Mouse (Mus musculus) midbrain, embryonic 10.5 days (tissue): Measurements from ENCODE around the gene Arl5c. TPM values are rescaled to one million over a fixed set of nuclear protein-coding genes. Genes with fewer than 3 reads are reported as not detected.
A peak's percentile ranks its signal among the peaks of the same experiment; 100 is the strongest.

Experiments
- DNase-seq: peaks from one replicate; pipeline ENCODE4 v3.0.0-alpha.2; 2017; ENCODE audit warnings: low spot score
- H3K27ac ChIP-seq: fragments of 300-500 bp; sonication (generic); replicated peaks from 2 replicates; pipeline ENCODE4 v1.5.1; 2016; ENCODE audit warnings: mild to moderate bottlenecking
- H3K27me3 ChIP-seq: fragments of 300-500 bp; sonication (generic); 2 replicates; pipeline ENCODE4 v1.6.1; 2016; ENCODE audit warnings: low read depth, mild to moderate bottlenecking; ENCODE audit not compliant: poor library complexity, severe bottlenecking
- H3K36me3 ChIP-seq: fragments of 300-500 bp; sonication (generic); 2 replicates; pipeline ENCODE4 v1.6.1; 2016; ENCODE audit warnings: mild to moderate bottlenecking, moderate library complexity
- H3K4me1 ChIP-seq: fragments of 300-500 bp; sonication (generic); 2 replicates; pipeline ENCODE4 v1.6.1; 2016
- H3K4me3 ChIP-seq: fragments of 300-500 bp; sonication (generic); 2 replicates; pipeline ENCODE4 v1.5.1; 2016; ENCODE audit warnings: mild to moderate bottlenecking, moderate library complexity
- H3K9me3 ChIP-seq: fragments of 300-500 bp; sonication (generic); replicated peaks from 2 replicates; pipeline ENCODE4 v1.6.1; 2016; ENCODE audit warnings: mild to moderate bottlenecking
- WGBS: fragments of 180-500 bp; shearing (Covaris S2); methylation state at CpG from one replicate; pipeline ENCODE4 v1.1.7; 2016; 5-methylcytosine and 5-hydroxymethylcytosine counted together
- polyA plus RNA-seq: library from polyadenylated mRNA; unstranded; fragments of >200 nt; fragmentation: Nextera tagmentation; extraction: Ambion mirVana; gene quantifications from 2 replicates; pipeline ENCODE4 v1.2.1, GENCODE M21; 2016

Gene Arl5c
- polyA plus RNA-seq, 1 experiment from 2014 or later = 16.8 TPM

DNA sequence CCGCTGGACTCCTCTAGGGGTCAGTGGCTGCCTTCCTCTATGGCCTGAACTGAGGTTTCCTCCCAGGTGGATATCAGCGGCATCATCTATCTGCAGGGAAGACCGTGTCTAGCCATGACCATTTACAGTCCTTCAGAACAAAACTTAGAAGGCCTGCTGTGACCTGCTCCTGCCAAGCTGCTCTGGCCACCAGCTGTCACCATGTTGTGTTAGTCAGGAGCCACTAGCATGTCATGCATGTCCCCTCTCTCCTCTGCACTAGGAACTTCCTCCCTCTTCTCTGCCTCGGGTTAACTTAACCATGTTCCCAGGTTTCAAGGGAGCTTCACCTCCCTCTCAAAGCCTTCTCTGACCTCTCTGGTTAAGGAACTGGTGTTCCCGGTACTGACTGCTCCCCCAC is 3.8 kb upstream of the Arl5c start:
- no peak for DNase-seq
- whole genome bisulfite sequencing = 75% methylated on average over 5 of the region's 5 CpGs
- no peaks in the 10 kb centered on the region for H3K9me3 ChIP-seq
- peaks cover 10% of the 10 kb centered on the region for H3K36me3 ChIP-seq
- H3K4me1 ChIP-seq = peaks cover 53% of the 10 kb centered on the region
- peaks cover 84% of the 10 kb centered on the region for H3K27me3 ChIP-seq
- no peak overlapping the region for H3K4me3 ChIP-seq
- no peak overlapping the region for H3K27ac ChIP-seq

DNA sequence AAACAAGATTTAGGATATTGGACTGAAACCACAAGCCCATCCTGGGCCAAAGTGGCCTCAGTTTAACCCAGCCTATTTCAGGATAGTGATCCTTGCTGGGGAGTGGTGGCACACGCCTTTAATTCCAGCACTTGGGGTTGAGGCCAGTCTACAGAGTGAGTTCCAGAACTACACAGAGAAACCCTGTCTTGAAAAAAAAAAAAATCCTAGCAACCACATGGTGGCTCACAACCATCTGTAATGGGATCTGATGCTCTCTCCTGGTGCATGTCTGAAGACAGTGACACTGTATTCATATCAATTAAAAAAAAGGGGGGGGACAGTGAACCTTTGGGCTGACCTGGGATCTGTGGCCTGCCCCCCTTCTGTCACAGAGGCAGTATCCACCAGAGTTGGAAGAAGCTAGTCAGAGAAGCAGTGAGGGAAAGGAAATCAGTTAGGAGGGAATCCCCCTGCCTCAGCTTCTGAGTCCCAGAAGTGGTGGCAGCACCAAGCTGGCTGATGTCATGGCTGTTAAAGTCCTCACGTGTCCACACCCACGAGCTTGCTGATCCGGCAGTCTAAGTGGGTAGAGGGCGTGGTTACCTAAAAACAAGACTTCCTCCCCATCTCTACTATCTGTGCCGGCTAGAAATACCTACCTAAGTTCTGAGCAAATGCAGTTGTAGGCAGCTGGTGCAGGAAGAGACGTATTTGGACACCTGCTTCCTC is 3.1 kb upstream of the Arl5c start:
- no peaks in the 10 kb centered on the region for H3K9me3 ChIP-seq
- no peak for DNase-seq
- H3K4me1 ChIP-seq = peaks cover 59% of the 10 kb centered on the region
- no peak overlapping the region for H3K27ac ChIP-seq
- peaks cover 3% of the 10 kb centered on the region; the same call in 1 of the 2 replicates for H3K36me3 ChIP-seq
- no peak overlapping the region for H3K4me3 ChIP-seq
- WGBS = 70% methylated on average over 7 of the region's 7 CpGs
- peaks cover 84% of the 10 kb centered on the region for H3K27me3 ChIP-seq

DNA sequence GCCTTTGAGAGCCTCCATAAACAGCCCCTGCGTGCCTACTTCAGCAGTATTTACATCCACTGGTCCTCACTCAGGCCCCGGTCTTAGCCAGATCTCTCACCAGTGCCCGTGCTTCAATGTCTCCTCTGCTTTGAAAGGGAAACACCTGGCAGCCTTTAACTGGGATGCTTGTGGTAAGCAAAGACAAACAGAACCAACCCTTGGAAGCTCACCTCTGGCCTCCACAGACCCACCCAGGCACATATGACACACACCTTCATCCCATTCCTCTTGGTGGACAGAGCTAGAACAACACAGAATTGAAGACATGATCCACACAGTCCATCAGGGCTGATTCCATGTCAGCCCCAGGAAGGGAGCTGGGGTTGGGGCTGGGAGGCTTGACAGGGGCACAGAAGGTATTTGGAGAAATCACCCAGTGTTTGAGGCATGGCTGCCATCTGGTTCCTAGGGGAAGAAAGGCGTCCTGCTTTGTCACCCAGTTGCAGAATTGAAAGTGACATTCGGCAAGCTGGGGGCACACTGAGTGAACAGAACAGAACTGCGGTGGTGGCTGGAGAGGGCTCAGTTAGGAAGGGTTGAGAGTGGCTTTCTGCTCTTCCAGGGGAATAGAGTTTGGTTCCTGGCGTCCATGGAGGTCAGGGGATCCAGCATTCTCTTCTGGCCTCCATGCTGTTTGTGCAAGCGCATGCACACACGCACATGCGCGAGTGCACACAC is 2.3 kb upstream of the Arl5c start:
- Histone ChIP-seq H3K36me3 (no peaks in the 10 kb centered on the region), H3K27me3 (peaks cover 77% of the 10 kb centered on the region), H3K27ac (no peak overlapping the region; the same call in 1 of the 2 replicates), H3K4me3 (no peak overlapping the region), H3K4me1 (peaks cover 51% of the 10 kb centered on the region), H3K9me3 (no peaks in the 10 kb centered on the region)
- WGBS = 83% methylated on average over 11 of the region's 11 CpGs
- no peak for DNase-seq

DNA sequence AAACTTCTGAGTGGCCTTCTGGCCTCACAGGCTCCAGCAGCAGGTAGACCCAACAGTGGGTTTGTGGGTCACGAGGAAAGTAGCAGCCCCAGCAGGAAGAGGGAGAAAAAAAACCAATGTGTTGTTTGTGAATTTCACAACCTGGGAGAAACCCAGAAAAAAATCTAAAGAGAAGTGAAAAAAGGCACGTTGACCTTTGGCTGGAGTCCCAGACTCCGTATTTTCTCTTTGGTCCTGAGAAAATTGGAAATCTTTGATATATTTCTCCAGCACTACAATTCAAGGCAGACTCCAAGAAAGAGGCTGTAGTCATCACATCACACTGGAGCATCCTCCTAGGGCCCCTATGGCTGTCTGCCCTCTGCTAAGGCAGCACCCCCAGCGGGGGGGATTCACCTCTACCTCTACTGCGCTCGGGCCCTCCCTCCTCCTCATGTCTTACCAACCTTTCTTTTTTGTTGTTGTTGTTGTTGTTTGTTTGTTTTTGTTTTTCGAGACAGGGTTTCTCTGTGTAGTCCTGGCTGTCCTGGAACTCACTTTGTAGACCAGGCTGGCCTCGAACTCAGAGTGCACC is 1.5 kb upstream of the Arl5c start:
- Histone ChIP-seq H3K36me3 (no peaks in the 10 kb centered on the region), H3K4me1 (peaks cover 43% of the 10 kb centered on the region), H3K27ac (no peak overlapping the region), H3K27me3 (peaks cover 69% of the 10 kb centered on the region), H3K9me3 (no peaks in the 10 kb centered on the region), H3K4me3 (no peak overlapping the region)
- 78% methylated on average over 8 of the region's 8 CpGs for WGBS
- no peak for DNase-seq

DNA sequence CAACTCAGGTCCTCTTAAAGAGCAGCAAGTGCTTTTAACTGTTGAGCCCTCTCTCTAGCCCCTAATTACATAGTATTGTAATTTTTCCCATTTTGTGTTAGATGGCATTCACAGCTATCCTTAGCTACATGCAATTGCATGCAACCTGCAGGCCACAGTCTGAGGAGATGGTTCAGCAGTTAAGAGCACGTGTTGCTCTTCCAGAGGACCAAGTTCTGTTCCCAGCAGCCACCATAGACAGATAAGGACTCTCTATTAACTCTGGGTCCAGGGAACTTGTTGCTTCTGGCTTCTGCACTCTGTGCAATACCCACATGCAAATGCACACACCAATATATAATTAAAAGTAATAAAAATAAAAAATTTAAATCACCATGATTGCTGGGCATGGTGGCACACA is 710 bp upstream of the Arl5c start:
- H3K27me3 ChIP-seq = peaks cover 67% of the 10 kb centered on the region
- WGBS = 84% methylated on average over 1 of the region's 1 CpGs
- no peak overlapping the region for H3K27ac ChIP-seq
- no peaks in the 10 kb centered on the region for H3K9me3 ChIP-seq
- peaks cover 36% of the 10 kb centered on the region for H3K4me1 ChIP-seq
- DNase-seq = no peak
- H3K4me3 ChIP-seq = no peak overlapping the region
- no peaks in the 10 kb centered on the region for H3K36me3 ChIP-seq

DNA sequence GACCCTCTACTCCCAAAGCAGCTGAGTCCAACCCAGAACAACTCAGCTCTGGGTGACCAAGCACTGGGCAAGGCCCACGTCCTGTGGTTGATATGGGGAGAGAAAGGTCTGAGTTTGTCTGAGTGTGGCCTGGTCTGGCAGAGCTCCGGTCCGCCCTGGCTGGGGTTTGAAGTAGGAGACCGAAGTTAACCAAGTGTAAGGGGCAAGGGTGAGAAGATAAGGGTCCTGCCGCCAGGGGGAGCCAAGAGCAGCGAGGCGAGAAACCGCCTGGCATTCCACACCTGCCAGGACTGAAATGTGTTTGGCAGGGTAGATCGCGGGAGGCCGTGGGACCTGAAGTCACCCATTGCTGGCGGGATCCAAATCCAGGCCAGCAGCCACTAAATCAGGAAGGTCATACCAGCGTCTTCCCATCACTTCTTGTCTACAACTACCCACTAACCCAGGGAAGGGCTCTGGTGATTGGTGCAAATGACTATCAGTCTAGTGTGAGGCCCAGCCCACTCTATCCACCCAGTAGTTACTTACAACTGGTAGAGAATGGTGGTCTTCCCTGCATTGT is 1.4 kb downstream of the Arl5c start:
- WGBS = 2% methylated on average over 13 of the region's 13 CpGs
- H3K4me3 ChIP-seq = peak overlapping the region; percentile 65
- H3K36me3 ChIP-seq = no peaks in the 10 kb centered on the region
- H3K9me3 ChIP-seq = no peaks in the 10 kb centered on the region
- peaks cover 62% of the 10 kb centered on the region for H3K27me3 ChIP-seq
- DNase-seq = peak; percentile 78
- peaks cover 32% of the 10 kb centered on the region for H3K4me1 ChIP-seq
- H3K27ac ChIP-seq = peak overlapping the region; percentile 74; the same call in 1 of the 2 replicates

DNA sequence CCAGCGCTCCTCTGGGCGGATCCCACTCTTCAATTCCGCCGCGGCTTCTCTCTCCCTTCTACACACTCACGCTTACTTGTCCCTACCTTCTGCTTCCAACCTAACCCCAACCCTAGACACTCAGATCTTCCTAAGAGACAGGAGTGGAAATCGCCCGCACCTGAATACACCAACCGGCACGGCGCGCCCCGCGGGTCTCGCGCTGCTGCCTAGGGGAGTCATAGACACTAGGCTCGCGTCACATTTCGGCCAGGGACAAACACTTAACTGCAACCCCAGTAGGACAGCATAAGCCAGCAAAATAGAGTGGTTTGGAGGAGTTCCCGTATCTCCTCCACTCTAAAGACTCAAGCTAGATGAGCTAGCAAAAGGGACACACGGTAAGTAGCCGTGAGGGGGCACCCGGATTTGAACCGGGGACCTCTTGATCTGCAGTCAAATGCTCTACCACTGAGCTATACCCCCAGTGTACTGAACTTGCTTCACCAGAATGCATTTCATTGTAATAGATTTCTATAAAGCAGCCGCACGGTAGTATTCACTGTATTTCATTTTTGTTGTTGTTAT is 7.4 kb downstream of the Arl5c start:
- peak; percentile 88 for DNase-seq
- H3K27ac ChIP-seq = peak overlapping the region; percentile 88
- peak overlapping the region; percentile 94 for H3K4me3 ChIP-seq
- H3K36me3 ChIP-seq = no peaks in the 10 kb centered on the region
- no peaks in the 10 kb centered on the region for H3K9me3 ChIP-seq
- under 1% methylated on average over 26 of the region's 26 CpGs for WGBS
- peaks cover 33% of the 10 kb centered on the region for H3K4me1 ChIP-seq
- peaks cover 58% of the 10 kb centered on the region for H3K27me3 ChIP-seq

DNA sequence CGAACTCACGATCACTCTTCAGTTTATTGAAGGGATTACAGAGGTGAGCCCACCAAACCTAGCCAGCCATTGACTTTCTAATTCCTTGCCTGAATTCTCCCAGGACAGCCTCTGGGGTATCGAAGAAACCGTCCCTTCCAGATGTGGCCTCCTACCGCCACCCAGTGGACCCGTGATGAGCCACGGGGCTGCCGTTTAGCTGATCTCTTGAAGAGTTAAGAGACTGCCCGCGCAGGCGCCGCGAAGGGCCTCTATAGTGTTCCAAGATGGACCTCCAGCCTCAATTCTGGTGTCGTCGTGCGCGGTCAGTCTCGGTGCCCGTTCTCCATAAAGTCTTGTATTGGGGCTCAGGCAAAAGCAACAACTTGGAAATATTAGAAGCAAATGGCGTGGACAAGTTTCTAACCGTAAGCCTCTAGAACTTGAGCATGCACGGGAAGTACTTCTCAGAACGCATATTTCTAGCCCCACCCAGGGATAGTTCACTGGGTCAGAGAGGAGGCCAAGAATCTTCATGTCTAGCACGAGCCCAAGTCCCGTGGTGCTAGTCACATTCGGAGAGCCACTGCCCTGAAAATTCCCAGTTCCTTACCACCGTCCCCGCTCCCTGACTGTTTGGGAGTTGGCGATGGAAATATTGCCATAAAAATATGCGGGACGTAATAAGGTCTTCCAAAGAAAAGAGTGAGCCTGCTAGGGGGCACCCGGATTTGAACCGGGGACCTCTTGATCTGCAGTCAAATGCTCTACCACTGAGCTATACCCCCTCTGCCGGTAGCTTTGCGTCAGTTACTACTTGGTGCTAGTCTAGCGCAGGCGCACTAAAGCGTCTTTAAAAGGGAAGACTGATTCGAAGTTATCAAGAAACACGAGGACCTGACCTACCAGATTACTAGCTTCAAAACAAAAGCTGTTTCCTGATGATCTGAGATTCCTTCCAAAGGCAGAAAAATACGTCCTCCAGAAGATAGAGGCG is 8.1 kb downstream of the Arl5c start:
- Histone ChIP-seq H3K4me1 (peaks cover 33% of the 10 kb centered on the region), H3K36me3 (no peaks in the 10 kb centered on the region), H3K27me3 (peaks cover 64% of the 10 kb centered on the region), H3K27ac (peak overlapping the region; percentile 88), H3K9me3 (no peaks in the 10 kb centered on the region), H3K4me3 (peak overlapping the region; percentile 94)
- WGBS = under 1% methylated on average over 42 of the region's 42 CpGs
- peak; percentile 95 for DNase-seq

DNA sequence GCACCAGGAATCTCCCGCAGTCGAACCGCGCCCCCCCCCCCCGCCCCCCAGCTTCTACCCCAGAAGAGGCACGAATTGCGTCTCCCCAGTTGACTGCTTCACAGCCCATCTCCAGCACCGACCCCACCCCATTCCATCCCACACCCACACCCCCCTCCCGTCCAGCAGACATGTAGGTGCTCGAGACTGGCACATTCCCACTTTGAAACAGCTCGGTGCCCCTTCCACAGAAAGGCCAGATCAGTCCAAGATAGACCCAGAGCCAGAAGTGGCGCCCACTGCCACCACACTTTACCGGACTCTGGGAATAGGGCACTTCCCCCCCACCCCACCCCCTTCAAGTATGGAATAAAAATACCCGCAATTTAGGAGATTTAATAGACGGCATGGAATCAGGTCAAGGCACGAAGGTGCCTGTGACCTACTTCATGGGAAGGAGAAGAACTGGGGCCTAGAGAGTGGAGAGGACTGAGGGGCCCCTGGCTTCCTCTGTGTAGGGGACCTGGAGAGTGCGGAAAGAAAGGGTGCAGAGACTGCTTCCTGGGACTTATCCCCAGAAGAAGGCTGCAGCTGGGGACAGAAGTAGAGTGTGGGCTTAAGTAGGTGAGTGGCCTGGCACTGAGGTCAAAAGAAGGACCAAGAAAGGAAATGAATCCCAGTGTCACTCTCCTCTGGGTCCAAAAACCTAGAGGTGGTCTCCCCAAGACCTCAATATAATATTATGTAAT is 9.1 kb downstream of the Arl5c start:
- DNase-seq = no peak
- no peaks in the 10 kb centered on the region for H3K36me3 ChIP-seq
- H3K27ac ChIP-seq = no peak overlapping the region; the same call in 1 of the 2 replicates
- H3K27me3 ChIP-seq = peaks cover 60% of the 10 kb centered on the region
- no peaks in the 10 kb centered on the region for H3K9me3 ChIP-seq
- peaks cover 33% of the 10 kb centered on the region for H3K4me1 ChIP-seq
- peak overlapping the region; percentile 94 for H3K4me3 ChIP-seq
- 30% methylated on average over 13 of the region's 17 CpGs for whole genome bisulfite sequencing

DNA sequence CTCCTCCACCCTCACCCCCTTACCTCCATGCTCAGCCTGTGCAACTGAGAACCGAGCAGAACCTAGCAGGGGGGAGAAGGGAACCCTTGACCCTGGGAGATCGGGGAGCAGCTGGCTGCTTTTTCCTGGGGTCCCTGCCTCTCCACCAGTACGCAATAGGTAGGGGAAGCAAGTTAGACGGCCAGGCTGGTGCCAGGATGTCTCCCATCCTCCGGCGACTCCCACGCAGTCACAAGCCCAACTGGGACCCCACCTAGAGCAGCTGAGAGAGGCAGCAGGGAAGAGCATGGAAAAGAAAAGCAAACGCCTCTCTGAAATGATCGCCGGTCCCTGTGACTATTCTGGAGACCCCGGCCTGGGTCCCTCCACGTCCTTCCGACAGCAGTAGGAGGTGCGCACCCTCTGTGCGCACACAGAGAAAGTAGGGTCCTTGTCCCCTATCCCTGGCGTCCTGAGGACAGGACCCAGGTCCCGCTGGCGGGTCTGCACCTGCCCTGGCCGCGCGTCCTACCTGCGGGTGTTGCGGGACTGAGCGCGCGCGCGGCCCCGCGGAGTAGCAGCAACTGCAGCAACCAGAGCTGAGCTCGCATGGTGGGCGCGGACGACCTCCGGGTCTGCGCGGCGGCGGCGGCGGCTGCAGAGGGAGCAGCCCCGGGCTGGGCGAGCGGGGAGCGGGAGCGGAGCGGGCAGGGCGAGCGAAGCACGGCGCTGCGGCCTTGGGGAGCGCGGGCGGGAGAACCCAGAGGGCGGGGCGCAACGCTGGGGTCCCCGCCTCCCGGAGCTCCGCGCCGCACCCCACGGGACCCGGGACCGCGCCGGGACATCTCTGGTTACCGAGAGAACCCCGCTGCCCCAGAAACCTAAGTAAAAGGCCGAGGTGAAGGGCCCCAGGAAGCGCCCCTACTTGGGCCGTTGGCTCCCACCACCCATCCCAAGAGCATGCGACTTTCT is 10.0 kb downstream of the Arl5c start, which contains the start of gene Plxdc1:
Gene Plxdc1, minus strand, starts transcription at position 718 of the 951 bp plus-strand sequence.
- Histone ChIP-seq H3K27ac (peak within 1 kb of the TSS; percentile 66), H3K9me3 (no peaks in the 10 kb centered on the region), H3K27me3 (peaks cover 55% of the 10 kb centered on the region), H3K36me3 (no peaks in the 10 kb centered on the region), H3K4me1 (peaks cover 33% of the 10 kb centered on the region), H3K4me3 (peak within 1 kb of the TSS; percentile 94)
- 3% methylated on average over 74 of the region's 74 CpGs for WGBS
- peak; percentile 46 for DNase-seq
